Mouse (Mus musculus) B cell, adult 62 days (primary cell): ENCODE results near the gene Uxs1. TPM values are rescaled to one million over a fixed set of nuclear protein-coding genes. Genes with fewer than 3 reads are reported as not detected.

ENCODE experiments used
- total RNA-seq: library from RNA; stranded (reverse); gene quantifications from 4 replicates; pipeline ENCODE4 v1.2.4, GENCODE M21; 2023

Gene Uxs1
- total RNA-seq, result 11.3 to 18.1 TPM (median 12.3 TPM) in 4 replicates

GRCm38 (mm10) chr1:43827763-43828194 lies at the start of gene Uxs1:
Uxs1 (minus strand) TSS chr1:43827800.

DNA sequence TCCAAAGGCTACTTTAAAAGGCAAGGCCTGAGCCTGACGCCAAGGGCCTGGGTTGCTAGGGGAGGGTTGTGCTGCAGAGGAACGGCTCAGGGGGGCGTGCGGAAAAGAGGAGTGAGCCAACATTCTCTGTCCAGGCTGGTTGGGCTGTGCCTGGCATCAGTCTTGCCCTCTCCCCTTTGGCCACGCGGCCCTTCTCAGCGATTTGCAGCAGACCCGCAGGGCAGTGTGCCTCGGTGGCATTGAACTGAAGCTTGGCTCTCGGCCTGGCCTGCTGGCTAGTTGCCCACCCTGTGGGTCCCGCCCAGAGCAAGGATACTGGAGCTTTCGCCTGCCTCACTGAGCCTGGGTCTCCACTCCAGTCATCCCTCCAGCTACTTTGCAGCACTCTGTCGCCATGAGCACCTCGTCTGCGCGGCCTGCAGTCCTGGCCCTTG lies 97.1 kb downstream of the Uxs1 start, which contains the start of gene 1500015O10Rik:
1500015O10Rik (plus strand) TSS at position 112 of the 434 bp plus-strand sequence.

Other genes with a start within 250 kb of the Uxs1 start
- gene 1500015O10Rik, start 97.2 kb downstream of the Uxs1 start, total RNA-seq, result not detected in 4 replicates
- 76.3 to 85.7 TPM (median 84.9 TPM) in 4 replicates for gene Tpp2, start 105.8 kb upstream of the Uxs1 start, total RNA-seq
- gene Mettl21c, start 192.2 kb upstream of the Uxs1 start, total RNA-seq, result not detected in 4 replicates
- 0.09 to 0.26 TPM (median 0.20 TPM) in 4 replicates for gene Gm8251, start 234.1 kb upstream of the Uxs1 start, total RNA-seq